Mouse (Mus musculus): ENCODE measurements around the gene Gnai2. TPM values are rescaled to one million over a fixed set of nuclear protein-coding genes. Genes with fewer than 3 reads are reported as not detected.

Gnai2 gene
- polyA plus RNA-seq, 1 experiment from 2014 or later: 336 TPM

DNA sequence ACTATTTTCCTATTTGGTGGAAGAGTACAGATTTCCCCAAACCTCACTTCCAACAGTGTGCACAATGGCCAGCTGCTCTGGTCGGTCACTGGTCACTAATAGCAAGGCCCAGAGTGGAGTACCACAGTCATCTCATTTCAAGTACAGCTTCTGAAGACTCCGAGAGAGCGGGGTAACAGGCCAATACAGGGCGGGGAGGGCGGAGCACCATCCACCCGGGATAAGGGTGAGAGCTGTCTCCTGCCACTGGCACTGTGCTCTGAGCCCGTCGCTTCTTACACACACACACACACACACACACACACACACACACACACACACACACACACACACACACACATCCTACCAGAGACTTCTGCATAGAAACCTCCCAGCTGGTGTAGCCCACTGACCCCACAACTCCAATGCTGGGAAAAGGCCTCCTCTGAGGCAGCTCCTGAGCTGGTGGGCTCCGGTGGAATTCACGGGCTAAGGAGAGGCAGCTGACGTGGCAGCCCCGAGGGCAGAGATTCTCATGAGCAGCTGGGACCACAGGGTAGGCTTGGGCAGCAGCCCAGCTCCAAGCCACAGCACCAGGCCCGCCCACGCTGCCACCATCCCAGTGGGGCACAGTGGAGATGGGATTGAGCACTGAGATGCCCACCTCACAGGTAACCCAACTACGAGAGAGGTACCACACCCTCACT, 8.9 kb downstream of the Gnai2 start:
- Histone ChIP-seq H3K9ac (ENCODE audit: low read length) (no peak overlapping the region; the same call in 1 of the 2 replicates), H3K27ac (ENCODE audit: low read depth) (peak overlapping the region; percentile 75), H3K4me2 (ENCODE audit: low read length) (peak overlapping the region; percentile 3), H3K36me3 (ENCODE audit: control insufficient read depth, insufficient read depth, low read length) (peaks cover 31% of the 10 kb centered on the region), H3K4me3 (ENCODE audit: low read depth, low read length) (no peak overlapping the region), H3K27me3 (replicated peaks; ENCODE audit: control insufficient read depth, insufficient read depth, low read length) (no peaks in the 10 kb centered on the region), H3K4me1 (replicated peaks; ENCODE audit: control insufficient read depth, insufficient read depth, low read length) (peaks cover 55% of the 10 kb centered on the region), H3K9me3 (ENCODE audit: control insufficient read depth, low read length) (no peaks in the 10 kb centered on the region)
- DNase-seq (ENCODE audit: low spot score) (no peak), ATAC-seq (replicated peaks; ENCODE audit: low FRiP score, low TSS enrichment, low read depth) (peak; percentile 33)
- WGBS: 44% methylated on average over 15 of the region's 15 CpGs

GRCm38 (mm10) chr9:107625351-107626128, 9.6 kb downstream of the Gnai2 start:
- 92% methylated on average over 12 of the region's 12 CpGs for WGBS
- H3K4me1 ChIP-seq (replicated peaks; ENCODE audit: control insufficient read depth, insufficient read depth, low read length): peaks cover 52% of the 10 kb centered on the region

DNA sequence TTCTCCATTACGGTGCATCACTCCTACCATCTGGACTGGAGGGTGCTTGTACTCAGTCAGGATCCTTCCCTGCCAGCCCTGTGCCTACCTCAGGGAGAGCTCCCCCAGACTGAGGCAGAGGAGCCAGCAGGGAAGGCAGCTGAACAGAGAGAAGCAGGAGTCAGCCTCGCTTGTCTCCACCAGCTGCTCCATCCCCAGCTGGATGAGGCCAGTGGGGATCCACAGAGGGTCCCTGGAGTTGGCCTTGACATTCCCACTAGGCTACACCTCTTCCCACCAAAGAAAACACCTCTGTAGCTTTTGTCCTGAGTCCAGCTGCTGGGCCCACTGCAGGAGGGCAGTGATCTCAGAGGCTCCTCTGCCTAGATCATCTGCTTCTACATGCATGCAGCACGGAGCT, 10.2 kb downstream of the Gnai2 start:
- no peak for ATAC-seq (replicated peaks; ENCODE audit: low FRiP score, low TSS enrichment, low read depth)
- DNase-seq (ENCODE audit: low spot score): no peak
- no peak overlapping the region for H3K4me2 ChIP-seq (ENCODE audit: low read length)
- H3K27me3 ChIP-seq (replicated peaks; ENCODE audit: control insufficient read depth, insufficient read depth, low read length): no peaks in the 10 kb centered on the region
- no peak overlapping the region for H3K9ac ChIP-seq (ENCODE audit: low read length)
- no peak overlapping the region for H3K4me3 ChIP-seq (ENCODE audit: low read depth, low read length)
- 89% methylated on average over 3 of the region's 3 CpGs for WGBS
- no peak overlapping the region for H3K27ac ChIP-seq (ENCODE audit: low read depth)
- H3K9me3 ChIP-seq (ENCODE audit: control insufficient read depth, low read length): no peaks in the 10 kb centered on the region
- peaks cover 48% of the 10 kb centered on the region for H3K4me1 ChIP-seq (replicated peaks; ENCODE audit: control insufficient read depth, insufficient read depth, low read length)
- peaks cover 38% of the 10 kb centered on the region for H3K36me3 ChIP-seq (ENCODE audit: control insufficient read depth, insufficient read depth, low read length)

More at GRCm38 (mm10) chr9:107625351-107626128, 9.6 kb downstream of the Gnai2 start:
- Histone ChIP-seq H3K27ac (ENCODE audit: low read depth) (no peak overlapping the region), H3K9me3 (ENCODE audit: control insufficient read depth, low read length) (no peaks in the 10 kb centered on the region), H3K36me3 (ENCODE audit: control insufficient read depth, insufficient read depth, low read length) (peaks cover 32% of the 10 kb centered on the region), H3K4me3 (ENCODE audit: low read depth, low read length) (no peak overlapping the region), H3K9ac (ENCODE audit: low read length) (no peak overlapping the region), H3K27me3 (replicated peaks; ENCODE audit: control insufficient read depth, insufficient read depth, low read length) (no peaks in the 10 kb centered on the region), H3K4me2 (ENCODE audit: low read length) (no peak overlapping the region)
- DNase-seq (ENCODE audit: low spot score): no peak
- ATAC-seq (replicated peaks; ENCODE audit: low FRiP score, low TSS enrichment, low read depth): no peak

GRCm38 (mm10) chr9:107624539-107624938, 10.6 kb downstream of the Gnai2 start:
- DNase-seq (ENCODE audit: low spot score) (no peak), ATAC-seq (replicated peaks; ENCODE audit: low FRiP score, low TSS enrichment, low read depth) (no peak)
- H3K36me3 ChIP-seq (ENCODE audit: control insufficient read depth, insufficient read depth, low read length): peaks cover 41% of the 10 kb centered on the region
- peaks cover 48% of the 10 kb centered on the region for H3K4me1 ChIP-seq (replicated peaks; ENCODE audit: control insufficient read depth, insufficient read depth, low read length)
- no peak overlapping the region for H3K4me2 ChIP-seq (ENCODE audit: low read length)
- H3K27me3 ChIP-seq (replicated peaks; ENCODE audit: control insufficient read depth, insufficient read depth, low read length): no peaks in the 10 kb centered on the region
- H3K9me3 ChIP-seq (ENCODE audit: control insufficient read depth, low read length): no peaks in the 10 kb centered on the region
- no peak overlapping the region for H3K4me3 ChIP-seq (ENCODE audit: low read depth, low read length)
- no peak overlapping the region for H3K9ac ChIP-seq (ENCODE audit: low read length)
- H3K27ac ChIP-seq (ENCODE audit: low read depth): no peak overlapping the region
- 80% methylated on average over 5 of the region's 5 CpGs for WGBS

- H3K4me2 ChIP-seq (ENCODE audit: low read length): no peak overlapping the region
- H3K36me3 ChIP-seq (ENCODE audit: control insufficient read depth, insufficient read depth, low read length): peaks cover 68% of the 10 kb centered on the region
- H3K27ac ChIP-seq (ENCODE audit: low read depth): no peak overlapping the region
- H3K9me3 ChIP-seq (ENCODE audit: control insufficient read depth, low read length): no peaks in the 10 kb centered on the region
- H3K4me3 ChIP-seq (ENCODE audit: low read depth, low read length): no peak overlapping the region
- DNase-seq (ENCODE audit: low spot score) (no peak), ATAC-seq (replicated peaks; ENCODE audit: low FRiP score, low TSS enrichment, low read depth) (no peak)
- no peaks in the 10 kb centered on the region for H3K27me3 ChIP-seq (replicated peaks; ENCODE audit: control insufficient read depth, insufficient read depth, low read length)
- H3K4me1 ChIP-seq (replicated peaks; ENCODE audit: control insufficient read depth, insufficient read depth, low read length): peaks cover 29% of the 10 kb centered on the region
- no peak overlapping the region for H3K9ac ChIP-seq (ENCODE audit: low read length)
Observed at GRCm38 (mm10) chr9:107620954-107621353, 14.2 kb downstream of the Gnai2 start.

DNA sequence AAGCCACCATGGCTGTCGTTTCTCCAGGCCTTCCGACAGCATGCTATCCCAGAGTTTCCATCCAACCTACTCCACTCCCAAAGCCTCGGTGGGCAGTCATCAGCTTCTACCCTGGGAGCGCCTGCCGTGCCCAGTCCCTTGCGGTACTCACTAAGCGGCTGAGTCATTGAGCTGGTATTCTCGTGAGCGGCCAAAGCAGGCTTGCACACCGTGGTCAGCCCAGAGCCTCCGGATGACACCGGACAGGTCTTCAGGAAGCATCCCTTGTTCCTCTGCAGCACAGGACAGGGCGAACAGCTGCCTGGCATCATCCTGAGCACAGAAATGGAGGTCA, 15.7 kb downstream of the Gnai2 start:
- no peak overlapping the region for H3K4me2 ChIP-seq (ENCODE audit: low read length)
- ATAC-seq (replicated peaks; ENCODE audit: low FRiP score, low TSS enrichment, low read depth) (peak; percentile 10; the same call in 1 of the 2 replicates), DNase-seq (ENCODE audit: low spot score) (peak; percentile 66)
- WGBS: 63% methylated on average over 13 of the region's 13 CpGs
- H3K27me3 ChIP-seq (replicated peaks; ENCODE audit: control insufficient read depth, insufficient read depth, low read length): no peaks in the 10 kb centered on the region
- H3K9ac ChIP-seq (ENCODE audit: low read length): no peak overlapping the region
- peaks cover 77% of the 10 kb centered on the region for H3K36me3 ChIP-seq (ENCODE audit: control insufficient read depth, insufficient read depth, low read length)
- no peaks in the 10 kb centered on the region for H3K9me3 ChIP-seq (ENCODE audit: control insufficient read depth, low read length)
- H3K4me3 ChIP-seq (ENCODE audit: low read depth, low read length): no peak overlapping the region
- H3K4me1 ChIP-seq (replicated peaks; ENCODE audit: control insufficient read depth, insufficient read depth, low read length): peaks cover 25% of the 10 kb centered on the region
- peak overlapping the region; percentile 62 for H3K27ac ChIP-seq (ENCODE audit: low read depth)

- peaks cover 25% of the 10 kb centered on the region for H3K4me1 ChIP-seq (replicated peaks; ENCODE audit: control insufficient read depth, insufficient read depth, low read length)
- H3K27me3 ChIP-seq (replicated peaks; ENCODE audit: control insufficient read depth, insufficient read depth, low read length): no peaks in the 10 kb centered on the region
- no peak overlapping the region for H3K4me3 ChIP-seq (ENCODE audit: low read depth, low read length)
- H3K4me2 ChIP-seq (ENCODE audit: low read length): no peak overlapping the region
- peak; percentile 72 for DNase-seq (ENCODE audit: low spot score)
- no peaks in the 10 kb centered on the region for H3K9me3 ChIP-seq (ENCODE audit: control insufficient read depth, low read length)
- 36% methylated on average over 13 of the region's 13 CpGs for WGBS
- H3K9ac ChIP-seq (ENCODE audit: low read length): 0 out of 2 replicates have a peak overlapping the region, but pooled peaks have one; percentile 13
- peak; percentile 28; the same call in 1 of the 2 replicates for ATAC-seq (replicated peaks; ENCODE audit: low FRiP score, low TSS enrichment, low read depth)
- peak overlapping the region; percentile 62 for H3K27ac ChIP-seq (ENCODE audit: low read depth)
- H3K36me3 ChIP-seq (ENCODE audit: control insufficient read depth, insufficient read depth, low read length): peaks cover 79% of the 10 kb centered on the region
Observed at GRCm38 (mm10) chr9:107618778-107619545, 16.2 kb downstream of the Gnai2 start.

GRCm38 (mm10) chr9:107618098-107618497, 17.1 kb downstream of the Gnai2 start:
- ATAC-seq (replicated peaks; ENCODE audit: low FRiP score, low TSS enrichment, low read depth) (no peak), DNase-seq (ENCODE audit: low spot score) (no peak)
- Histone ChIP-seq H3K4me3 (ENCODE audit: low read depth, low read length) (no peak overlapping the region), H3K27ac (ENCODE audit: low read depth) (0 out of 2 replicates have a peak overlapping the region, but pooled peaks have one; percentile 16), H3K4me1 (replicated peaks; ENCODE audit: control insufficient read depth, insufficient read depth, low read length) (peaks cover 27% of the 10 kb centered on the region), H3K36me3 (ENCODE audit: control insufficient read depth, insufficient read depth, low read length) (peaks cover 79% of the 10 kb centered on the region), H3K27me3 (replicated peaks; ENCODE audit: control insufficient read depth, insufficient read depth, low read length) (no peaks in the 10 kb centered on the region), H3K4me2 (ENCODE audit: low read length) (no peak overlapping the region), H3K9ac (ENCODE audit: low read length) (no peak overlapping the region), H3K9me3 (ENCODE audit: control insufficient read depth, low read length) (no peaks in the 10 kb centered on the region)
- WGBS: 92% methylated on average over 6 of the region's 6 CpGs

Data from intestine, embryonic 14.5 days (tissue).